Mouse (Mus musculus): Measurements from ENCODE around the gene Tpx2.

DNA sequence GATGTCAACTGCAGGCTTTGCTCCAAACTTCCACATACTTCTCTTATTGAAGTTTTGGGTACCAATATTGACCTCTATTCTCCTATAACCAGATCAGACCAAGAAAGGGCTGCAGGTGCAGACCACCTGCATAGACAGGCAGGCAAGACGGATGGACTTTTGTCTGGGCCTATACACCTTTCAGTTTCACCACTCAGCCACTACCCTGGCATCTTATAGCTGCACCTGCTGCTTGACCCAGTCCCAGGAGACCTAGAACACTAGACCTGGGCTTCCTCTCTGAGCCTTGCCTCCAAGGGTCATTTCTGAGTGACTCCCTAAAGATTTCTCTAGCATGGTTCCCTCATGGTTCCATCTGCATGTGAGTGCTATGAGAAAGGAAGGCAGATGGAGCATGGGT lies 34.5 kb upstream of the Tpx2 start:
- TF ChIP-seq CTCF (IDR thresholded peaks at IDR 0.05; ENCODE audit: low read depth, low read length) (no peak), POLR2A (IDR thresholded peaks at IDR 0.05; ENCODE audit: borderline replicate concordance, low read depth, low read length) (no peak)

Measured in bone marrow macrophage, adult 2 months (primary cell).